Mouse (Mus musculus) kidney, embryonic 14.5 days (tissue): ENCODE measurements at regions not wholly inside any gene's neighbourhood (a gene's known extent, or its start where the extent isn't known, plus 50 kb on each side); places are given as distances from the start of the nearest gene placed in this dataset.
"Not testable (repeated sequence)": the region's sequence is repeated elsewhere in the genome, so short reads cannot be mapped to it uniquely, and the experiment has no call there.

ENCODE experiments used
- ATAC-seq: fragments of 200-750 bp; cut with Nextera tagmentation; 2 replicates; pipeline ENCODE4 v1.8.0; 2017; ENCODE audit warnings: moderate number of reproducible peaks, mild to moderate bottlenecking, moderate TSS enrichment, moderate library complexity; ENCODE audit not compliant: low FRiP score, low TSS enrichment
- H3K27ac ChIP-seq: fragments of 300-500 bp; sonication (generic); 2 replicates; pipeline ENCODE4 v1.5.1; 2014; ENCODE audit warnings: low read depth, mild to moderate bottlenecking, low read length, moderate library complexity, mixed read lengths
- H3K27me3 ChIP-seq: fragments of 300-500 bp; sonication (generic); 2 replicates; pipeline ENCODE4 v1.6.1; 2014; ENCODE audit warnings: mild to moderate bottlenecking, low read length; ENCODE audit not compliant: control insufficient read depth, insufficient read depth
- H3K36me3 ChIP-seq: fragments of 300-500 bp; sonication (generic); 2 replicates; pipeline ENCODE4 v1.6.1; 2014; ENCODE audit warnings: low read length, mixed read lengths; ENCODE audit not compliant: control insufficient read depth, insufficient read depth
- H3K4me1 ChIP-seq: fragments of 300-500 bp; sonication (generic); 2 replicates; pipeline ENCODE4 v1.6.1; 2014; ENCODE audit warnings: low read length, mixed read lengths; ENCODE audit not compliant: control insufficient read depth, insufficient read depth
- H3K4me2 ChIP-seq: fragments of 300-500 bp; sonication (generic); replicated peaks from 2 replicates; pipeline ENCODE4 v1.6.1; 2014; ENCODE audit warnings: low read depth, mild to moderate bottlenecking, low read length
- H3K4me3 ChIP-seq: fragments of 300-500 bp; sonication (generic); 2 replicates; pipeline ENCODE4 v1.5.1; 2014; ENCODE audit warnings: mild to moderate bottlenecking, low read length
- H3K9ac ChIP-seq: fragments of 300-500 bp; sonication (generic); 2 replicates; pipeline ENCODE4 v1.6.1; 2014; ENCODE audit warnings: low read depth, mild to moderate bottlenecking, low read length, moderate library complexity
- H3K9me3 ChIP-seq: fragments of 300-500 bp; sonication (generic); 2 replicates; pipeline ENCODE4 v1.6.1; 2016; ENCODE audit warnings: low read length; ENCODE audit not compliant: control insufficient read depth
- WGBS: fragments of 180-500 bp; shearing (Covaris S2); extraction: QIAGEN DNeasy Blood & Tissue Kit; methylation state at CpG from one replicate; pipeline ENCODE4 v1.1.7; 2014; 5-methylcytosine and 5-hydroxymethylcytosine counted together

- no peak for ATAC-seq
- Histone ChIP-seq H3K9ac (no peak overlapping the region), H3K27me3 (no peaks in the 10 kb centered on the region), H3K4me2 (no peak overlapping the region), H3K27ac (no peak overlapping the region), H3K4me1 (no peaks in the 10 kb centered on the region), H3K4me3 (no peak overlapping the region), H3K36me3 (no peaks in the 10 kb centered on the region), H3K9me3 (peaks cover 1% of the 10 kb centered on the region; the same call in 1 of the 2 replicates)
- 88% methylated on average over 11 of the region's 11 CpGs for WGBS
These were observed 401.2 kb upstream of the Jmjd1c start for GRCm38 (mm10) chr10:66694549-66695285.

- not testable (repeated sequence) for H3K9ac ChIP-seq, H3K4me1 ChIP-seq, ATAC-seq, H3K36me3 ChIP-seq, H3K27me3 ChIP-seq, H3K27ac ChIP-seq, H3K4me2 ChIP-seq, H3K9me3 ChIP-seq, H3K4me3 ChIP-seq
- WGBS = 97% methylated on average over 9 of the region's 9 CpGs
These were observed 381.0 kb upstream of the Jmjd1c start for GRCm38 (mm10) chr10:66714926-66715325.

GRCm38 (mm10) chr10:66717909-66718308 is 378.0 kb upstream of the Jmjd1c start:
- H3K4me1 ChIP-seq = no peaks in the 10 kb centered on the region
- no peak for ATAC-seq
- H3K4me2 ChIP-seq = no peak overlapping the region
- H3K4me3 ChIP-seq = no peak overlapping the region
- 80% methylated on average over 7 of the region's 7 CpGs for WGBS
- no peaks in the 10 kb centered on the region for H3K27me3 ChIP-seq
- H3K9ac ChIP-seq = no peak overlapping the region
- peaks cover 9% of the 10 kb centered on the region; the same call in 1 of the 2 replicates for H3K9me3 ChIP-seq
- no peaks in the 10 kb centered on the region for H3K36me3 ChIP-seq
- no peak overlapping the region for H3K27ac ChIP-seq

- no peak overlapping the region for H3K9ac ChIP-seq
- no peaks in the 10 kb centered on the region for H3K4me1 ChIP-seq
- no peaks in the 10 kb centered on the region for H3K36me3 ChIP-seq
- no peak overlapping the region for H3K4me2 ChIP-seq
- H3K9me3 ChIP-seq = peaks cover 9% of the 10 kb centered on the region; the same call in 1 of the 2 replicates
- no peak overlapping the region for H3K4me3 ChIP-seq
- no peak for ATAC-seq
- no peak overlapping the region for H3K27ac ChIP-seq
- no peaks in the 10 kb centered on the region for H3K27me3 ChIP-seq
- WGBS = 91% methylated on average over 11 of the region's 11 CpGs
These were observed 376.1 kb upstream of the Jmjd1c start for GRCm38 (mm10) chr10:66719796-66720195.

GRCm38 (mm10) chr10:66733631-66734030 is 362.3 kb upstream of the Jmjd1c start:
- H3K36me3 ChIP-seq = no peaks in the 10 kb centered on the region
- no peak overlapping the region for H3K9ac ChIP-seq
- no peak overlapping the region for H3K27ac ChIP-seq
- ATAC-seq = no peak
- H3K27me3 ChIP-seq = no peaks in the 10 kb centered on the region
- H3K4me2 ChIP-seq = no peak overlapping the region
- H3K4me1 ChIP-seq = no peaks in the 10 kb centered on the region
- H3K9me3 ChIP-seq = peaks cover 4% of the 10 kb centered on the region; the same call in 1 of the 2 replicates
- H3K4me3 ChIP-seq = no peak overlapping the region
- WGBS = 92% methylated on average over 5 of the region's 5 CpGs

GRCm38 (mm10) chr10:66734853-66735252 is 361.1 kb upstream of the Jmjd1c start:
- Histone ChIP-seq H3K9me3 (no peaks in the 10 kb centered on the region; the same call in 1 of the 2 replicates), H3K4me1 (no peaks in the 10 kb centered on the region), H3K27ac (no peak overlapping the region), H3K36me3 (no peaks in the 10 kb centered on the region), H3K9ac (no peak overlapping the region), H3K4me2 (no peak overlapping the region), H3K27me3 (no peaks in the 10 kb centered on the region), H3K4me3 (no peak overlapping the region)
- WGBS = 64% methylated on average over 5 of the region's 5 CpGs
- ATAC-seq = no peak

GRCm38 (mm10) chr10:66739017-66739416 is 356.9 kb upstream of the Jmjd1c start:
- no peak overlapping the region for H3K9ac ChIP-seq
- WGBS = 69% methylated on average over 7 of the region's 7 CpGs
- H3K36me3 ChIP-seq = no peaks in the 10 kb centered on the region
- no peak overlapping the region for H3K4me2 ChIP-seq
- H3K9me3 ChIP-seq = no peaks in the 10 kb centered on the region; the same call in 1 of the 2 replicates
- H3K27me3 ChIP-seq = no peaks in the 10 kb centered on the region
- no peaks in the 10 kb centered on the region for H3K4me1 ChIP-seq
- H3K27ac ChIP-seq = no peak overlapping the region
- no peak for ATAC-seq
- no peak overlapping the region for H3K4me3 ChIP-seq

GRCm38 (mm10) chr10:66741819-66742218 is 354.1 kb upstream of the Jmjd1c start:
- no peak overlapping the region for H3K4me2 ChIP-seq
- H3K9ac ChIP-seq = no peak overlapping the region
- H3K9me3 ChIP-seq = no peaks in the 10 kb centered on the region; the same call in 1 of the 2 replicates
- no peaks in the 10 kb centered on the region for H3K4me1 ChIP-seq
- H3K27me3 ChIP-seq = no peaks in the 10 kb centered on the region
- no peak for ATAC-seq
- no peak overlapping the region for H3K27ac ChIP-seq
- H3K4me3 ChIP-seq = no peak overlapping the region
- H3K36me3 ChIP-seq = no peaks in the 10 kb centered on the region
- 64% methylated on average over 3 of the region's 3 CpGs for WGBS

GRCm38 (mm10) chr10:66743254-66743653 is 352.7 kb upstream of the Jmjd1c start:
- ATAC-seq = no peak
- 89% methylated on average over 6 of the region's 6 CpGs for WGBS
- no peaks in the 10 kb centered on the region for H3K4me1 ChIP-seq
- H3K4me2 ChIP-seq = no peak overlapping the region
- H3K4me3 ChIP-seq = no peak overlapping the region
- H3K27me3 ChIP-seq = no peaks in the 10 kb centered on the region
- H3K9me3 ChIP-seq = no peaks in the 10 kb centered on the region; the same call in 1 of the 2 replicates
- H3K36me3 ChIP-seq = no peaks in the 10 kb centered on the region
- no peak overlapping the region for H3K9ac ChIP-seq
- H3K27ac ChIP-seq = no peak overlapping the region
